Mouse (Mus musculus) megakaryocyte, embryonic 14.5 days (primary cell): ENCODE data around the gene Vps8.

Source experiments
- FLI1 ChIP-seq: IDR thresholded peaks from 2 replicates; pipeline ENCODE4 v1.6.1; 2012; ENCODE audit warnings: low read length, inconsistent platforms, mixed read lengths
- GATA1 ChIP-seq: IDR thresholded peaks from 3 replicates; pipeline ENCODE4 v1.6.1; 2012; ENCODE audit warnings: mixed read lengths, low read length, inconsistent platforms, borderline replicate concordance

DNA sequence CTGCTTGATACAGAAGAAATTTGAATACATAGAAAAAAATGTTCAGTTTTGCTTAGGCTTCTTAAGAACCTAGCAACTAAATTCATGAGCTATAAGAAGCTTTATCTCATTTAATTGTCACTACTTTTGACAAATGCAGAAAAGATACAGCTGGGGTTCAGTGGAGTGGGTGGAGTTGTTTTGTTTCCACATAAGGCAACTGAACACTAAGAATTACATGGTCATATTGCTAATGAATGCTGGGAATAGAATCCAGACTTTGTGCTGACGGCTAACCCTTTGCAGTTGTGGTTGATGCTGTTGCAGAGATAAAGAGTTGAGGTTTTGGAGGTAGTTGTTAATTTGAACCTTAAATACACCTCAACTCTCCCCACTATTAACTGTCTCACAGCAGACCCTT lies 119.6 kb downstream of the Vps8 start:
- TF ChIP-seq GATA1, result no peak
- TF ChIP-seq FLI1, result no peak
